Mouse (Mus musculus) limb, embryonic 11.5 days (tissue): Measurements from ENCODE around the gene Grin2b. TPM values are rescaled to one million over a fixed set of nuclear protein-coding genes. Genes with fewer than 3 reads are reported as not detected.
A peak's percentile ranks its signal among the peaks of the same experiment; 100 is the strongest.

Experiments used
- ATAC-seq: fragments of 200-750 bp; cut with Nextera tagmentation; 2 replicates; pipeline ENCODE4 v1.8.0; 2017; ENCODE audit warnings: low read depth; ENCODE audit not compliant: insufficient number of reproducible peaks, low FRiP score, low TSS enrichment
- DNase-seq: peaks from one replicate; pipeline ENCODE4 v3.0.0-alpha.2; 2015; ENCODE audit warnings: low spot score
- H3K27ac ChIP-seq: fragments of 300-500 bp; sonication (generic); replicated peaks from 2 replicates; pipeline ENCODE4 v1.5.1; 2014; ENCODE audit warnings: low read depth, mild to moderate bottlenecking, low read length
- H3K27me3 ChIP-seq: fragments of 300-500 bp; sonication (generic); 2 replicates; pipeline ENCODE4 v1.6.1; 2014; ENCODE audit warnings: mild to moderate bottlenecking, low read length, mixed read lengths; ENCODE audit not compliant: control insufficient read depth, insufficient read depth
- H3K36me3 ChIP-seq: fragments of 300-500 bp; sonication (generic); 2 replicates; pipeline ENCODE4 v1.6.1; 2014; ENCODE audit warnings: mild to moderate bottlenecking, low read length, moderate library complexity, mixed read lengths; ENCODE audit not compliant: control insufficient read depth, insufficient read depth
- H3K4me1 ChIP-seq: fragments of 300-500 bp; sonication (generic); 2 replicates; pipeline ENCODE4 v1.6.1; 2014; ENCODE audit warnings: low read length, mixed read lengths; ENCODE audit not compliant: control insufficient read depth, insufficient read depth
- H3K4me2 ChIP-seq: fragments of 300-500 bp; sonication (generic); 2 replicates; pipeline ENCODE4 v1.6.1; 2014; ENCODE audit warnings: low read depth, mild to moderate bottlenecking, moderate library complexity; ENCODE audit not compliant: severe bottlenecking
- H3K4me3 ChIP-seq: fragments of 300-500 bp; sonication (generic); 2 replicates; pipeline ENCODE4 v1.5.1; 2014; ENCODE audit warnings: low read depth, low read length
- H3K9ac ChIP-seq: fragments of 300-500 bp; sonication (generic); 2 replicates; pipeline ENCODE4 v1.6.1; 2014; ENCODE audit warnings: mild to moderate bottlenecking, low read length
- H3K9me3 ChIP-seq: fragments of 300-500 bp; sonication (generic); 2 replicates; pipeline ENCODE4 v1.6.1; 2016; ENCODE audit warnings: low read length; ENCODE audit not compliant: control insufficient read depth
- WGBS: fragments of 180-500 bp; shearing (Covaris S2); extraction: QIAGEN DNeasy Blood & Tissue Kit; methylation state at CpG from one replicate; pipeline ENCODE4 v1.1.7; 2014; 5-methylcytosine and 5-hydroxymethylcytosine counted together
- polyA plus RNA-seq: library from polyadenylated mRNA; unstranded; fragments of >200 nt; fragmentation: Nextera tagmentation; extraction: Ambion mirVana; gene quantifications from 2 replicates; pipeline ENCODE4 v1.2.1, GENCODE M21; 2014

Grin2b gene
- polyA plus RNA-seq, 1 experiment from 2014 or later: 0.32 TPM

DNA sequence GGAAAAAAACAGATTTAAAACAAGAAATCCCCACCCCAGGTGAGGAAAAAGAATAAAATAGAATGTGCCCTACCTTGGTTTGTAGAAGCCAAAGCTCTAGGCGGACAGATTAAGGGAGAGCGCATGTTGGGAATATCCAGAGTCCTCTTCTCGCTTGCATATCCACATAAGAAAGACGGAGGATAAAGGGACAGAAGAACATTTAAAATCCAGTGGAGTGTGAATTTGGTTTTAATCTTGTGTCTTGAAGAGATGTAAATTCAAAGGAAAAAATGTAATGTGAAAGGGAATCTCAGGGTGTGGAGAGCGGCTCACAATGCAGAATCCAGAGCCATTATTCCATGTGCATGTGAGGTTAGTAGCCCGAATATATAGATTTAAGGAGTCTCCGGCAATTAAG is 2.0 kb downstream of the Grin2b start:
- DNase-seq (no peak), ATAC-seq (no peak)
- Histone ChIP-seq H3K27ac (no peak overlapping the region), H3K9me3 (no peaks in the 10 kb centered on the region), H3K4me3 (no peak overlapping the region), H3K36me3 (no peaks in the 10 kb centered on the region), H3K9ac (no peak overlapping the region), H3K4me1 (no peaks in the 10 kb centered on the region; the same call in 1 of the 2 replicates), H3K27me3 (peaks cover 37% of the 10 kb centered on the region), H3K4me2 (no peak overlapping the region)
- 21% methylated on average over 7 of the region's 7 CpGs for WGBS

GRCm38 (mm10) chr6:136170381-136170780 is 2.9 kb downstream of the Grin2b start:
- Histone ChIP-seq H3K9ac (no peak overlapping the region), H3K4me3 (no peak overlapping the region), H3K27me3 (peaks cover 37% of the 10 kb centered on the region), H3K36me3 (no peaks in the 10 kb centered on the region), H3K27ac (no peak overlapping the region), H3K4me2 (no peak overlapping the region), H3K9me3 (no peaks in the 10 kb centered on the region), H3K4me1 (no peaks in the 10 kb centered on the region; the same call in 1 of the 2 replicates)
- 85% methylated on average over 5 of the region's 5 CpGs for WGBS
- DNase-seq: no peak
- no peak for ATAC-seq

DNA sequence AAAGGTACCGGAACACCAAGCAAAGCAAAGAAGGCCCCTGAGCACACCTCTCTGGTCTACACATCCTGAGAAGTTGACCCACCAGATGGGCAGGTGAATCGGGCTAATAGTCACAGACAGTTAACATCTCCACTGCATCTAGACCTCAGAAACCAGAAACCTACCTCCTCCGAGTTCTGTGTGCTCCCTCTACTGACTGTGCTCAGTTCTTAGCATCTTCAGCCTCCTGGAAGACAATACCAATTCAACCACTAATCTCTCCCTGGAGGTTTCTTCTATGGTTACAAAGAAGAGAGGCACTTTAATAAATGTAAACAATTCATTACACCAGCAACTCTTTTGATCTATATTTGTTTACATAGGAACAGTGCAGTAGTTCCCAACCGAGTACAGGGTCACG is 6.0 kb downstream of the Grin2b start:
- Histone ChIP-seq H3K4me1 (no peaks in the 10 kb centered on the region; the same call in 1 of the 2 replicates), H3K27ac (no peak overlapping the region), H3K36me3 (no peaks in the 10 kb centered on the region), H3K4me2 (no peak overlapping the region), H3K9me3 (no peaks in the 10 kb centered on the region), H3K27me3 (peaks cover 25% of the 10 kb centered on the region), H3K4me3 (no peak overlapping the region), H3K9ac (no peak overlapping the region)
- DNase-seq (no peak), ATAC-seq (no peak)
- WGBS: 83% methylated on average over 5 of the region's 5 CpGs

- no peaks in the 10 kb centered on the region for H3K9me3 ChIP-seq
- H3K4me2 ChIP-seq: no peak overlapping the region
- no peaks in the 10 kb centered on the region for H3K4me1 ChIP-seq
- ATAC-seq (no peak), DNase-seq (no peak)
- no peak overlapping the region for H3K9ac ChIP-seq
- no peaks in the 10 kb centered on the region for H3K36me3 ChIP-seq
- H3K27ac ChIP-seq: no peak overlapping the region
- peaks cover 8% of the 10 kb centered on the region for H3K27me3 ChIP-seq
- WGBS: 89% methylated on average over 9 of the region's 9 CpGs
- no peak overlapping the region for H3K4me3 ChIP-seq
Observed at GRCm38 (mm10) chr6:136165443-136166077, 7.8 kb downstream of the Grin2b start.

DNA sequence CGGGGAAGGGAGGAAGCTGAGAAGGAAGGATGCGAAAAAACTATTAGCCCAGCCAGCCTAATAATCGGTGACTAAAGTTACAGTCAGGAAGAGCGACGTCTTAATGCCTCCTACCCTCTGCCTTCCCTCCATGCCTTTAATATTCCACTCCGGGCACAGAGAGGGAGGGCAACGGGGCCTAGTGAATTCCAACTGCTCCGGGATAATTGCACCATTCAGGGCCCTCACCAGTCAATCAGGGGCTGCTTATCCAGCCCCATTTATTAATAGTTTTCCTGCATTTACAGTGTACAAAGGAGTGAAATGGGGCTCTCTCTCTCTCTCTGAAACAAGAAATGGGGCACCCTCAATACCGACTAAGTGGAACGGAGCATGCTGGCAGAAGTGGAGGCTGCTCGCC is 11.2 kb downstream of the Grin2b start:
- ATAC-seq (no peak), DNase-seq (no peak)
- no peak overlapping the region for H3K4me2 ChIP-seq
- no peaks in the 10 kb centered on the region for H3K4me1 ChIP-seq
- no peaks in the 10 kb centered on the region for H3K9me3 ChIP-seq
- H3K4me3 ChIP-seq: no peak overlapping the region
- no peak overlapping the region for H3K9ac ChIP-seq
- no peak overlapping the region for H3K27ac ChIP-seq
- H3K27me3 ChIP-seq: no peaks in the 10 kb centered on the region
- no peaks in the 10 kb centered on the region for H3K36me3 ChIP-seq
- WGBS: 75% methylated on average over 11 of the region's 11 CpGs

DNA sequence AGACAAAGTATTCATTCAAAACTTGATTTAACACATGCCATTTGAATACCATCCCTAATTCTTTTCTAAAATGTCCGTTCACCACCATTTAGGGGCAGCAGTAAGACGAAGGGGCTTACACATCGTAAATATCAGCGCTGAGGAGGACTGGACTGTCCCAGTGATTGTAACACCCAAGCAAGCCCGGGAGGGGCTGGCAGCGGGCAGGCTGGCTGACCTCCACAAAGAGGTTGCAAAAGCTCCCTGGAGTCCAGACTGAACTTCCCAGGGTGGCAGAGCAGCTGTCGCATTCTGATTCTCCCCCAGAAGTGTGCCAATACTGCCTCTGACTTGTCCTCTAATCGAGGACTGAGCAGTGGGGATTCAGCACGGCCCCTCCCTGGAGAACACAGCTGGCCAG is 19.9 kb downstream of the Grin2b start:
- 62% methylated on average over 9 of the region's 9 CpGs for WGBS
- Histone ChIP-seq H3K27ac (no peak overlapping the region), H3K9me3 (no peaks in the 10 kb centered on the region), H3K9ac (no peak overlapping the region), H3K4me3 (no peak overlapping the region), H3K36me3 (no peaks in the 10 kb centered on the region), H3K27me3 (no peaks in the 10 kb centered on the region), H3K4me2 (no peak overlapping the region), H3K4me1 (no peaks in the 10 kb centered on the region)
- ATAC-seq (no peak), DNase-seq (no peak)

DNA sequence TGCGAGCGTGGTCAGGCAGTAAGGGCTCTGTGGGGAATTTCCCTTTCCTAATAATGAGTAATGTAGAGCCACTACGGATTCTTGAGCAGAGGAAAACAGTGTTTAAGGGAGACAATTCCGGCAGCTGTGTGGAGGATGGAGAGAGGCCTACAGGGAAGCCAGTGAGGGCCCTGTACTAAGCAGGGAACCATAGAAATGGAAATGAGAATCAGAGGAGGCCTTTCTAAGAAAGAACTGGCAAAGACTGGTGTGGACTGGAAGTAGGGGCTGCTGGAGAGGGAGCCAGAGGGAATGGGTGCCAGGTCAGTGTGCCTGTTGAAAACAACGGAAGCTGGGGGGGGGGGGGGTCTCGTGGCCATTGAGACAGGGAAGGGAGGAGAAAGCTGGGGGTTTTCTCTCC is 23.2 kb downstream of the Grin2b start:
- H3K27ac ChIP-seq: no peak overlapping the region
- no peaks in the 10 kb centered on the region for H3K9me3 ChIP-seq
- no peaks in the 10 kb centered on the region for H3K36me3 ChIP-seq
- H3K27me3 ChIP-seq: no peaks in the 10 kb centered on the region
- no peak for DNase-seq
- H3K4me1 ChIP-seq: no peaks in the 10 kb centered on the region
- WGBS: 42% methylated on average over 6 of the region's 6 CpGs
- no peak for ATAC-seq
- no peak overlapping the region for H3K4me2 ChIP-seq
- H3K9ac ChIP-seq: no peak overlapping the region
- H3K4me3 ChIP-seq: no peak overlapping the region

- no peak for DNase-seq
- Histone ChIP-seq H3K4me3 (no peak overlapping the region), H3K27ac (no peak overlapping the region), H3K9ac (no peak overlapping the region), H3K36me3 (no peaks in the 10 kb centered on the region), H3K4me1 (no peaks in the 10 kb centered on the region), H3K9me3 (no peaks in the 10 kb centered on the region), H3K27me3 (no peaks in the 10 kb centered on the region), H3K4me2 (no peak overlapping the region)
- WGBS: 90% methylated on average over 6 of the region's 6 CpGs
- no peak for ATAC-seq
Observed at GRCm38 (mm10) chr6:136139967-136140366, 33.3 kb downstream of the Grin2b start.

DNA sequence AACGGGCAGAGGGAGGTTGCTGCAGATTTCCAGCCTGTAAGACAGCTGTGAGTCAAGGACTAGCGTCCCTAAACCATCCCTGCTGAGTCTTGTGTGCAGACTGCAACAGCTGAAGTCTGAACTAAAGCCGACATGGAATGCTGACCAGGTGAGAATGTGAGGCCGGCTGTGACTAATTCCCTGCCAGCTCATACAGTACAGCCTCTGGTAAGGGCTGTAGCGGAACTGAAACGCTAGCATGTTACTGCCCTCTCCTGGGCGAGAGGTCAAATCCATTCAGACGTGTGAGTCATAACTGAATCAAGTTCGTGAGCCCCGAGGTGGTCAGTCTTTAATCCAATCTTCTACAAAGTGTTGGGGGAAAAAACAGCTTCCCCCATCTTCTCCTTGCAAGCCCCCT is 42.9 kb downstream of the Grin2b start:
- Histone ChIP-seq H3K36me3 (no peaks in the 10 kb centered on the region), H3K9me3 (no peaks in the 10 kb centered on the region), H3K27ac (no peak overlapping the region), H3K27me3 (no peaks in the 10 kb centered on the region), H3K9ac (no peak overlapping the region), H3K4me2 (no peak overlapping the region), H3K4me3 (no peak overlapping the region), H3K4me1 (0 out of 2 replicates have a peak, but pooled peaks cover 2% of the 10 kb centered on the region)
- DNase-seq: peak; percentile 57
- ATAC-seq: peak; percentile 80
- WGBS: 26% methylated on average over 10 of the region's 10 CpGs
